Mouse (Mus musculus): Measurements from ENCODE around the gene Bcl6. TPM values are rescaled to one million over a fixed set of nuclear protein-coding genes. Genes with fewer than 3 reads are reported as not detected.

The Bcl6 gene
- polyA plus RNA-seq, 1 experiment, result 47.5 TPM

GRCm38 (mm10) chr16:24016273-24016672 is 27.6 kb upstream of the Bcl6 start:
- TF ChIP-seq POLR2A (IDR thresholded peaks at IDR 0.05; ENCODE audit: borderline replicate concordance, low read depth, low read length) (no peak), CTCF (IDR thresholded peaks at IDR 0.05; ENCODE audit: low read depth, low read length) (no peak)
- Histone ChIP-seq H3K4me1 (ENCODE audit: control insufficient read depth, insufficient read depth, low read length) (peaks cover 18% of the 10 kb centered on the region), H3K27ac (ENCODE audit: insufficient read depth, low read depth, low read length) (no peak overlapping the region), H3K4me3 (ENCODE audit: insufficient read depth, low read length) (no peak overlapping the region)

DNA sequence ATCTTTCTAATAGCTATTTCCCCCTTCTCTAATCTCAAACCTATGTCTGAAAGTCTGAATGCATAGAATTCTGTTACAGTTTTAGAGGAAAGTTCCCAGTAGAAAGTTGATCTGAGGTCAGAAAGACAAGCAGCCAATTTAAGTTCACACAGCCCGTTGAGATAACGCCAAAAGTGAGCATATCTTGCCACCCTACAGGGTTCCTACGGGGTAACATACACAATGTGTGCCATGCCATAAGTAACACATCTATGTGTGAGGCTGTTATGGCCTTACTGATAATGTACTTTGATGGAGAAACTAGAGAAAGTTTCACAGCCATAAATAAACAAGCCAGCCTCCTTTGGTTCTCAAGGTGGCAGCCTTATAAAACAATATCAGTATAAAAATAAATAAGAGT is 25.7 kb upstream of the Bcl6 start:
- Histone ChIP-seq H3K4me1 (ENCODE audit: control insufficient read depth, insufficient read depth, low read length) (peaks cover 18% of the 10 kb centered on the region), H3K4me3 (ENCODE audit: insufficient read depth, low read length) (no peak overlapping the region), H3K27ac (ENCODE audit: insufficient read depth, low read depth, low read length) (no peak overlapping the region)
- TF ChIP-seq CTCF (IDR thresholded peaks at IDR 0.05; ENCODE audit: low read depth, low read length) (no peak), POLR2A (IDR thresholded peaks at IDR 0.05; ENCODE audit: borderline replicate concordance, low read depth, low read length) (no peak)

GRCm38 (mm10) chr16:24012066-24012465 is 23.4 kb upstream of the Bcl6 start:
- no peak overlapping the region for H3K27ac ChIP-seq (ENCODE audit: insufficient read depth, low read depth, low read length)
- peaks cover 18% of the 10 kb centered on the region for H3K4me1 ChIP-seq (ENCODE audit: control insufficient read depth, insufficient read depth, low read length)
- no peak overlapping the region for H3K4me3 ChIP-seq (ENCODE audit: insufficient read depth, low read length)
- TF ChIP-seq POLR2A (IDR thresholded peaks at IDR 0.05; ENCODE audit: borderline replicate concordance, low read depth, low read length), result no peak
- no peak for TF ChIP-seq CTCF (IDR thresholded peaks at IDR 0.05; ENCODE audit: low read depth, low read length)

- peaks cover 14% of the 10 kb centered on the region for H3K4me1 ChIP-seq (ENCODE audit: control insufficient read depth, insufficient read depth, low read length)
- TF ChIP-seq CTCF (IDR thresholded peaks at IDR 0.05; ENCODE audit: low read depth, low read length) (no peak), POLR2A (IDR thresholded peaks at IDR 0.05; ENCODE audit: borderline replicate concordance, low read depth, low read length) (no peak)
These were observed 22.7 kb upstream of the Bcl6 start for GRCm38 (mm10) chr16:24011306-24011705.

GRCm38 (mm10) chr16:24009891-24010290 is 21.2 kb upstream of the Bcl6 start:
- Histone ChIP-seq H3K4me1 (ENCODE audit: control insufficient read depth, insufficient read depth, low read length) (peaks cover 7% of the 10 kb centered on the region), H3K27ac (ENCODE audit: insufficient read depth, low read depth, low read length) (no peak overlapping the region), H3K4me3 (ENCODE audit: insufficient read depth, low read length) (no peak overlapping the region)
- TF ChIP-seq CTCF (IDR thresholded peaks at IDR 0.05; ENCODE audit: low read depth, low read length), result no peak
- TF ChIP-seq POLR2A (IDR thresholded peaks at IDR 0.05; ENCODE audit: borderline replicate concordance, low read depth, low read length), result no peak

More at GRCm38 (mm10) chr16:24011306-24011705, 22.7 kb upstream of the Bcl6 start:
- Histone ChIP-seq H3K4me3 (ENCODE audit: insufficient read depth, low read length) (no peak overlapping the region), H3K27ac (ENCODE audit: insufficient read depth, low read depth, low read length) (no peak overlapping the region)

GRCm38 (mm10) chr16:24005928-24006327 is 17.3 kb upstream of the Bcl6 start:
- TF ChIP-seq POLR2A (IDR thresholded peaks at IDR 0.05; ENCODE audit: borderline replicate concordance, low read depth, low read length), result no peak
- TF ChIP-seq CTCF (IDR thresholded peaks at IDR 0.05; ENCODE audit: low read depth, low read length), result no peak
- no peaks in the 10 kb centered on the region for H3K4me1 ChIP-seq (ENCODE audit: control insufficient read depth, insufficient read depth, low read length)
- no peak overlapping the region for H3K27ac ChIP-seq (ENCODE audit: insufficient read depth, low read depth, low read length)
- H3K4me3 ChIP-seq (ENCODE audit: insufficient read depth, low read length), result no peak overlapping the region

GRCm38 (mm10) chr16:23997912-23998311 is 9.3 kb upstream of the Bcl6 start:
- TF ChIP-seq POLR2A (IDR thresholded peaks at IDR 0.05; ENCODE audit: borderline replicate concordance, low read depth, low read length) (no peak), CTCF (IDR thresholded peaks at IDR 0.05; ENCODE audit: low read depth, low read length) (no peak)
- no peak overlapping the region for H3K27ac ChIP-seq (ENCODE audit: insufficient read depth, low read depth, low read length)
- H3K4me1 ChIP-seq (ENCODE audit: control insufficient read depth, insufficient read depth, low read length), result peaks cover 26% of the 10 kb centered on the region
- no peak overlapping the region for H3K4me3 ChIP-seq (ENCODE audit: insufficient read depth, low read length)

DNA sequence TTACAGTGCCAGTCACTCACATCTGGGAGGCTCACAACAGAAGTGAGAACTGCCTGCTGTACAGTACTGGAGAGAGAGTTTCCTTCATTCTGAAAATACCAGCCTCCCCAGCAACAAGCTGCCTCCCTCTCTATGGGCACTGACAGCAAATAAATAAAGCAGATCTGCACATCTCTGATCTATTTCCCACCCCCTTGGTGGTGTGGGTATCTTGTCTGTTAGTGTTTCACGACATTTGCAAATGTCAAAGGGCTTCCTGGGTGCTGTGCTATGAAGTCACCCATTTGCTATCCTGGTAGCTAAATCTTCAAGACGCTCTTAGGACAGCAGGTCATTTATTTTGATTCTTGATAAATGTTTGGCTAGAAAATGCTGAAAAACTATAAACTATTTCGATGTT is 8.6 kb upstream of the Bcl6 start:
- Histone ChIP-seq H3K4me1 (ENCODE audit: control insufficient read depth, insufficient read depth, low read length) (peaks cover 29% of the 10 kb centered on the region), H3K4me3 (ENCODE audit: insufficient read depth, low read length) (no peak overlapping the region), H3K27ac (ENCODE audit: insufficient read depth, low read depth, low read length) (no peak overlapping the region)
- TF ChIP-seq POLR2A (IDR thresholded peaks at IDR 0.05; ENCODE audit: borderline replicate concordance, low read depth, low read length), result no peak
- TF ChIP-seq CTCF (IDR thresholded peaks at IDR 0.05; ENCODE audit: low read depth, low read length), result no peak

DNA sequence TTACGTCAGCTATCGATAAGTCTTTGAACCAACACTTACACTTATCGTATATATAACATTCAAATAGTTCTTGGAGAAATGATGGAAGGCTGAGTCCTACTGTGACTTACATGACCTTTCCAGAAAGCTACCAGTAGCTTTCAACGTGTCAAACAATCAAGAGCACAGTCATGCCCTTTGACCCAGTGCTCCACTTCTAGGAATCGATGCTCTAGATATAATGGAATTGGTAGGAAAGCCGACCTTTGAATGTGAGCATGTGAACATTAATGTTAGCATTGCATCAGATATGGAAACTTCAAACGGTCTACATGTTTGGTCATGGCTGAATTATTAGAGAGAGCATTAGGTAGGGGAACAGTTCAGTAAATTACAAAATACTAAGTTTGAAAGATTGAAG is 7.7 kb upstream of the Bcl6 start:
- no peak overlapping the region for H3K4me3 ChIP-seq (ENCODE audit: insufficient read depth, low read length)
- peaks cover 29% of the 10 kb centered on the region for H3K4me1 ChIP-seq (ENCODE audit: control insufficient read depth, insufficient read depth, low read length)
- H3K27ac ChIP-seq (ENCODE audit: insufficient read depth, low read depth, low read length), result no peak overlapping the region
- TF ChIP-seq POLR2A (IDR thresholded peaks at IDR 0.05; ENCODE audit: borderline replicate concordance, low read depth, low read length) (no peak), CTCF (IDR thresholded peaks at IDR 0.05; ENCODE audit: low read depth, low read length) (no peak)

GRCm38 (mm10) chr16:23993351-23994321 is 5.0 kb upstream of the Bcl6 start:
- Histone ChIP-seq H3K27ac (ENCODE audit: insufficient read depth, low read depth, low read length) (peak overlapping the region; percentile 38), H3K4me3 (ENCODE audit: insufficient read depth, low read length) (peak overlapping the region; percentile 45), H3K4me1 (ENCODE audit: control insufficient read depth, insufficient read depth, low read length) (peaks cover 17% of the 10 kb centered on the region)
- TF ChIP-seq POLR2A (IDR thresholded peaks at IDR 0.05; ENCODE audit: borderline replicate concordance, low read depth, low read length), result no peak
- TF ChIP-seq CTCF (IDR thresholded peaks at IDR 0.05; ENCODE audit: low read depth, low read length), result no peak

Measured in bone marrow macrophage, adult 2 months (primary cell).